Mouse (Mus musculus) hindbrain, embryonic 16.5 days (tissue): Measurements from ENCODE around the gene Rnf26. TPM values are rescaled to one million over a fixed set of nuclear protein-coding genes. Genes with fewer than 3 reads are reported as not detected.
A peak's percentile ranks its signal among the peaks of the same experiment; 100 is the strongest.

Experiments used
- ATAC-seq: fragments of 200-750 bp; cut with Nextera tagmentation; 2 replicates; pipeline ENCODE4 v1.8.0; 2017; ENCODE audit warnings: moderate TSS enrichment, moderate library complexity
- H3K27ac ChIP-seq: fragments of 300-500 bp; sonication (generic); 2 replicates; pipeline ENCODE4 v1.5.1; 2014; ENCODE audit warnings: low read depth, mild to moderate bottlenecking, control low read depth, low read length, moderate library complexity
- H3K27me3 ChIP-seq: fragments of 300-500 bp; sonication (generic); replicated peaks from 2 replicates; pipeline ENCODE4 v1.6.1; 2014; ENCODE audit warnings: low read length; ENCODE audit not compliant: control insufficient read depth, insufficient read depth
- H3K36me3 ChIP-seq: fragments of 300-500 bp; sonication (generic); 2 replicates; pipeline ENCODE4 v1.6.1; 2014; ENCODE audit warnings: mild to moderate bottlenecking, low read length, moderate library complexity, mixed read lengths; ENCODE audit not compliant: control insufficient read depth, insufficient read depth
- H3K4me1 ChIP-seq: fragments of 300-500 bp; sonication (generic); 2 replicates; pipeline ENCODE4 v1.6.1; 2014; ENCODE audit warnings: low read depth, low read length; ENCODE audit not compliant: control insufficient read depth, insufficient read depth
- H3K4me2 ChIP-seq: fragments of 300-500 bp; sonication (generic); 2 replicates; pipeline ENCODE4 v1.6.1; 2014; ENCODE audit warnings: mild to moderate bottlenecking, low read length, control low read depth, moderate library complexity
- H3K4me3 ChIP-seq: fragments of 300-500 bp; sonication (generic); 2 replicates; pipeline ENCODE4 v1.5.1; 2014; ENCODE audit warnings: mild to moderate bottlenecking, low read length, control low read depth, moderate library complexity
- H3K9ac ChIP-seq: fragments of 300-500 bp; sonication (generic); 2 replicates; pipeline ENCODE4 v1.6.1; 2014; ENCODE audit warnings: low read depth, mild to moderate bottlenecking, control low read depth, low read length, moderate library complexity
- H3K9me3 ChIP-seq: fragments of 300-500 bp; sonication (generic); 2 replicates; pipeline ENCODE4 v1.6.1; 2014; ENCODE audit warnings: mild to moderate bottlenecking, low read length, moderate library complexity; ENCODE audit not compliant: control insufficient read depth
- WGBS: fragments of 180-500 bp; shearing (Covaris S2); extraction: QIAGEN DNeasy Blood & Tissue Kit; methylation state at CpG from one replicate; pipeline ENCODE4 v1.1.7; 2014; 5-methylcytosine and 5-hydroxymethylcytosine counted together
- polyA plus RNA-seq: library from polyadenylated mRNA; unstranded; fragments of >200 nt; fragmentation: Nextera tagmentation; extraction: Ambion mirVana; gene quantifications from 2 replicates; pipeline ENCODE4 v1.2.1, GENCODE M21; 2015

Rnf26 gene
- 33.0 and 37.8 TPM in 2 replicates for polyA plus RNA-seq

DNA sequence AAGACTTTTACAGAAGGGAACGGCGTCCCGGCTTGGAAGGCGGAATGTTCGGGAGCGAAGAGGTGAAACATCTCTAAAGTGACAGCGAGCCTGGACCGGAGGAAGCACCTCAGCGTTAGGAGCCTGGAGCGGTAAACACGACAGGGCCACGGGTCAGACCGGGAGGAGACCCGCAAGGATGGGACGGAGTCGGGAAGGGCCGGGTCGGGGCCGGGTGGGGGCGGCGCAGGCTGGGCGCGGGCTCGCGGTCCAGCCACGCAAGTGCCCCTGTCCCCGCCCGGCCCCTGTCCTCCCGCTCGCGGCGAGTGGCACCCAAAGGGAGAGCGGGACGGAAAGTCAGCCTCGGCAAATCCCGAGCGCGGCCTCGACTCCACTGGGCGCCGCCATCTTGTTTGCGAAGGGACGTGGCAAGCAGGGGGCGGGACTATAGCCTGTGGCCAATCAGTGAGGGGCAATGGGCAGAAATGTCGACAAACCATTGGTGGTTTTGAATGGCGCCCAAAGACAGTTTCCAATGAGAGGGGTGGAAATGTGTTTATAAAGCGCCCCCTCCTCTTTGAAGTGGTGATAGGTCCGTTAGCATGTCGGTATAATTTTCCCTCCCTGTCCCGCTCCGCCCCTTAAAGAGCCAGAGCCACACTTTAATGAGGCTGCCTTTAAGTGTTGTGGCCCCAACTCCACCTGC, at the start of gene Rnf26, which contains the start of gene Gm49380:
Rnf26 (minus strand) TSS at position 413 of the 685 bp plus-strand sequence.
Gm49380 (minus strand) TSS at position 396 of the 685 bp plus-strand sequence.
- Histone ChIP-seq H3K4me3 (peak within 1 kb of the TSS; percentile 79), H3K9ac (peak within 1 kb of the TSS; percentile 83), H3K4me2 (peak within 1 kb of the TSS; percentile 57), H3K4me1 (peaks cover 20% of the 10 kb centered on the region), H3K36me3 (no peaks in the 10 kb centered on the region), H3K27ac (peak within 1 kb of the TSS; percentile 75), H3K27me3 (no peaks in the 10 kb centered on the region), H3K9me3 (no peaks in the 10 kb centered on the region)
- WGBS: under 1% methylated on average over 48 of the region's 51 CpGs
- ATAC-seq: peak; percentile 97

DNA sequence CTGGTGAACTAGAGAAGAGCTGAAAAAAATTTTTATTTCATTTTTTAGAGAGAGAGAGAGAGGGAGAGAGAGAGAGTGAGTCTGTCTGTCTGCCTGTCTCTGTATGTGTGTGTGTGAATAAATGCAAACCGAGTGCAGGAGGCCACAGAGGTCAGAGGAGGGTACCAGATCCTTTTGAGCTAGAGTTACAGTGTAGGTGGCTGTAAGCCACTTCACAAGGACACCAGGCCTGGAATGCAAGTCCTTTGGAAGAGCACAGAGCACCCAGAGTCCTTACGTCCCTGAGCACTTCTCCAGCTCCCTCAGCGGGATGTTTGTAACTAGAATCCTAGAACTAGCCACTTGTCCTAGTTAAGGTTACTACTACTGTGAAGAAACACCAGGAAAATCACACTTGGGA, 46.6 kb upstream of the Rnf26 start:
- WGBS: 84% methylated on average over 3 of the region's 3 CpGs
- Histone ChIP-seq H3K27me3 (no peaks in the 10 kb centered on the region), H3K27ac (no peak overlapping the region), H3K9me3 (no peaks in the 10 kb centered on the region), H3K4me3 (no peak overlapping the region), H3K4me2 (no peak overlapping the region), H3K9ac (no peak overlapping the region), H3K36me3 (peaks cover 52% of the 10 kb centered on the region), H3K4me1 (no peaks in the 10 kb centered on the region)
- ATAC-seq: no peak

GRCm38 (mm10) chr9:44147290-44147689, 34.0 kb upstream of the Rnf26 start:
- no peak overlapping the region for H3K4me3 ChIP-seq
- peaks cover 17% of the 10 kb centered on the region for H3K36me3 ChIP-seq
- H3K4me1 ChIP-seq: no peaks in the 10 kb centered on the region
- no peak overlapping the region for H3K9ac ChIP-seq
- H3K27me3 ChIP-seq: no peaks in the 10 kb centered on the region
- no peak for ATAC-seq
- 70% methylated on average over 3 of the region's 3 CpGs for whole genome bisulfite sequencing
- no peaks in the 10 kb centered on the region for H3K9me3 ChIP-seq
- no peak overlapping the region for H3K4me2 ChIP-seq
- H3K27ac ChIP-seq: no peak overlapping the region

GRCm38 (mm10) chr9:44144718-44145060, 31.4 kb upstream of the Rnf26 start:
- Histone ChIP-seq H3K9me3 (no peaks in the 10 kb centered on the region), H3K4me3 (no peak overlapping the region), H3K4me1 (no peaks in the 10 kb centered on the region), H3K36me3 (peaks cover 12% of the 10 kb centered on the region), H3K9ac (no peak overlapping the region), H3K27me3 (no peaks in the 10 kb centered on the region), H3K4me2 (no peak overlapping the region), H3K27ac (no peak overlapping the region)
- ATAC-seq: no peak

DNA sequence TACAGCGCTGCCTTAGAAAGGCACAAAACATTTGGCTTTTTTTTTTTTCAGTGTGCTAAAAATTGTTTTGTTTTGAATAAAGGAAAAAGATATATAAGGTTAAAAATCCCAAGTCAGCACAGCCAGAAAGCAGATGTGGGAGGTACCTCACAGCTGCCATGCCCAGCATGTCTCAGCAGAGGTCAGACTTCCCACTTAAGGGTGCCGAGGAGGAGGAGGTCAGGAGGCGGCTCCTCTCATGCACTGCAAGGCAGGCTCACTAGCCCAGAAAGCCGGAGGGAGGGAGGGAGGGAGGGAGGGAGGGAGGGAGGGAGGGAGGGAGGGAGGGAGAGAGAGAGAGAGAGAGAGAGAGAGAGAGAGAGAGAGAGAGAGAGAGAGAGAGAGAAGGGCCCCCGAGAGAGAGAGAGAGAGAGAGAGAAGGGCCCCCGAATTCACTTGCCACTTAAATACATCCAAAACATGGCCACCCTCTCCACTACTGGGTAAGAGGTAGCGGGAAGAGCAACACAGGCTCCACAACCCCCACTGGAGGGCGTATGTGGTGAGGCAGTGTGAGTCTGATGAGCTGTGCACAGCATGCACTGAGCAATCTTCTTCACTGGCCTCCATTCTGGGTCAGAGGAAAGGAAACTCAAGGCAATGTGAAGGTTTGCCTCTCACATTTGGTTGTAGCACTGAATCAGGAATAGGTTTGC, 30.9 kb upstream of the Rnf26 start:
- no peak overlapping the region for H3K27ac ChIP-seq
- no peak overlapping the region for H3K4me3 ChIP-seq
- no peaks in the 10 kb centered on the region for H3K9me3 ChIP-seq
- WGBS: 39% methylated on average over 6 of the region's 8 CpGs
- H3K9ac ChIP-seq: no peak overlapping the region
- H3K36me3 ChIP-seq: peaks cover 10% of the 10 kb centered on the region
- ATAC-seq: no peak
- H3K27me3 ChIP-seq: no peaks in the 10 kb centered on the region
- no peak overlapping the region for H3K4me2 ChIP-seq
- no peaks in the 10 kb centered on the region for H3K4me1 ChIP-seq

GRCm38 (mm10) chr9:44143421-44143820, 30.1 kb upstream of the Rnf26 start:
- WGBS: 63% methylated on average over 5 of the region's 5 CpGs

GRCm38 (mm10) chr9:44141951-44142350, 28.6 kb upstream of the Rnf26 start:
- no peaks in the 10 kb centered on the region for H3K27me3 ChIP-seq
- H3K27ac ChIP-seq: no peak overlapping the region
- H3K4me1 ChIP-seq: no peaks in the 10 kb centered on the region
- ATAC-seq: no peak
- 78% methylated on average over 5 of the region's 5 CpGs for WGBS
- H3K4me2 ChIP-seq: no peak overlapping the region
- no peak overlapping the region for H3K9ac ChIP-seq
- no peak overlapping the region for H3K4me3 ChIP-seq
- peaks cover 9% of the 10 kb centered on the region for H3K36me3 ChIP-seq
- H3K9me3 ChIP-seq: no peaks in the 10 kb centered on the region

More at GRCm38 (mm10) chr9:44143421-44143820, 30.1 kb upstream of the Rnf26 start:
- ATAC-seq: no peak
- Histone ChIP-seq H3K4me1 (no peaks in the 10 kb centered on the region), H3K4me2 (no peak overlapping the region), H3K27ac (no peak overlapping the region), H3K4me3 (no peak overlapping the region), H3K27me3 (no peaks in the 10 kb centered on the region), H3K9me3 (no peaks in the 10 kb centered on the region), H3K36me3 (peaks cover 9% of the 10 kb centered on the region), H3K9ac (no peak overlapping the region)

DNA sequence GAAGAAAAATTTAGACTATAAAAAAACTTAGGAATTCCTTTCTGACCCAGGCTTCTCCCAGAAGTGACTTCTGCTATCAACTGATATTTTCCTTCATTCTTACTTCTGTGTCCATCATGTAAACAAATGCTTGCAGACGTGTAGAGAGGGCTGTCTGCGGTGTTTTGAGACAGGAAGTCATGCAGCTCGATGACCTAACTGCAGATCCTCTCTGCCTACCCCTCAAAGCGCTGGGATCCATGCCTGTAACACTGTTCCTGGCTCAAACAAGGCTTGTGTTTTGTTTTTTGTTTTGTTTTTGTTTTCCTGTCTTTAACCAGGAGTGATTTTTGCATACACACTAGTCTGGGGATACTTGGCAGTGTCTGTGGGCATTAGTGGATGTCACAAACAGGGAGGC, 24.5 kb upstream of the Rnf26 start:
- H3K4me2 ChIP-seq: no peak overlapping the region
- peaks cover 30% of the 10 kb centered on the region for H3K4me1 ChIP-seq
- WGBS: 74% methylated on average over 4 of the region's 4 CpGs
- ATAC-seq: no peak
- H3K9me3 ChIP-seq: no peaks in the 10 kb centered on the region
- H3K4me3 ChIP-seq: no peak overlapping the region
- no peak overlapping the region for H3K27ac ChIP-seq
- H3K36me3 ChIP-seq: no peaks in the 10 kb centered on the region; the same call in 1 of the 2 replicates
- no peak overlapping the region for H3K9ac ChIP-seq
- H3K27me3 ChIP-seq: peaks cover 21% of the 10 kb centered on the region

DNA sequence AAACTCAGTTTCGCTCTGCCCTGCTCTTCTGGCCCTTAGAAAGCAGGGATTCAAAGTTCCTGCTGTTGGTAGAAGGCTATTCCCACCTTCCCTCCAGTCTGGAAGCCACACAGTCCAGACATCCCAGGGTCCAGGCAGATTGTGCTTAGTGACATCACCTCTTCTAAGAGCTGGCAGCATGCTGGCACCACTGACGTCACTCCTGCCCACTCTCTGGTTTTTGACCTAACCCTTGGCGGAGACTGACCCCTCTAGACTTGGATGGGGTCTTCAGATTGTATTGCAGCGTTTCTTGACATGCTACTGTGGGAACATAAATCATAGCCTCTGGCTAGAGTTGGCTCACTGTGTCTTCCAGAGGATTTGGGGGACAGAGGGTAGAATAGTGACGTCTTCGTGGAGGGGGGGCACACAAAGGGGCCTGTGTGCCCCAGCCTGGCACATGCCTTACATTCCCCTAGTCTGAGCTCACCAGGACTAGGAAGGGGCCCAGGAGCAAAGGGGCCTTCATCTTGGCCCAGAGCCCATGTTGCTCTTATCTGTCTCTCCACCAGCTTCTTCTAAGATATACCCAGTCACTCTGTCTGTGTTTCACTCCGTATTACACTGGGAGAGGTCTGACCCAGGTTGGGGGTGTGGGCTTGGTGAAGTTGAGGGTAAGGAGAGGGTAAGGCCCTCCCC, 22.6 kb upstream of the Rnf26 start:
- H3K4me3 ChIP-seq: peak overlapping the region; percentile 47
- peaks cover 30% of the 10 kb centered on the region for H3K4me1 ChIP-seq
- peak overlapping the region; percentile 88 for H3K4me2 ChIP-seq
- no peak for ATAC-seq
- whole genome bisulfite sequencing: 43% methylated on average over 7 of the region's 7 CpGs
- no peaks in the 10 kb centered on the region for H3K36me3 ChIP-seq
- peak overlapping the region; percentile 46 for H3K27ac ChIP-seq
- H3K27me3 ChIP-seq: peaks cover 28% of the 10 kb centered on the region
- H3K9me3 ChIP-seq: no peaks in the 10 kb centered on the region
- H3K9ac ChIP-seq: no peak overlapping the region
